Mouse (Mus musculus) limb, embryonic 11.5 days (tissue): ENCODE results near the gene Sstr2. TPM values are rescaled to one million over a fixed set of nuclear protein-coding genes. Genes with fewer than 3 reads are reported as not detected.

ENCODE experiments used
- ATAC-seq: fragments of 200-750 bp; cut with Nextera tagmentation; 2 replicates; pipeline ENCODE4 v1.8.0; 2017; ENCODE audit warnings: low read depth; ENCODE audit not compliant: insufficient number of reproducible peaks, low FRiP score, low TSS enrichment
- DNase-seq: peaks from one replicate; pipeline ENCODE4 v3.0.0-alpha.2; 2015; ENCODE audit warnings: low spot score
- H3K27ac ChIP-seq: fragments of 300-500 bp; sonication (generic); replicated peaks from 2 replicates; pipeline ENCODE4 v1.5.1; 2014; ENCODE audit warnings: low read depth, mild to moderate bottlenecking, low read length
- H3K27me3 ChIP-seq: fragments of 300-500 bp; sonication (generic); 2 replicates; pipeline ENCODE4 v1.6.1; 2014; ENCODE audit warnings: mild to moderate bottlenecking, low read length, mixed read lengths; ENCODE audit not compliant: control insufficient read depth, insufficient read depth
- H3K36me3 ChIP-seq: fragments of 300-500 bp; sonication (generic); 2 replicates; pipeline ENCODE4 v1.6.1; 2014; ENCODE audit warnings: mild to moderate bottlenecking, low read length, moderate library complexity, mixed read lengths; ENCODE audit not compliant: control insufficient read depth, insufficient read depth
- H3K4me1 ChIP-seq: fragments of 300-500 bp; sonication (generic); 2 replicates; pipeline ENCODE4 v1.6.1; 2014; ENCODE audit warnings: low read length, mixed read lengths; ENCODE audit not compliant: control insufficient read depth, insufficient read depth
- H3K4me2 ChIP-seq: fragments of 300-500 bp; sonication (generic); 2 replicates; pipeline ENCODE4 v1.6.1; 2014; ENCODE audit warnings: low read depth, mild to moderate bottlenecking, moderate library complexity; ENCODE audit not compliant: severe bottlenecking
- H3K4me3 ChIP-seq: fragments of 300-500 bp; sonication (generic); 2 replicates; pipeline ENCODE4 v1.5.1; 2014; ENCODE audit warnings: low read depth, low read length
- H3K9ac ChIP-seq: fragments of 300-500 bp; sonication (generic); 2 replicates; pipeline ENCODE4 v1.6.1; 2014; ENCODE audit warnings: mild to moderate bottlenecking, low read length
- H3K9me3 ChIP-seq: fragments of 300-500 bp; sonication (generic); 2 replicates; pipeline ENCODE4 v1.6.1; 2016; ENCODE audit warnings: low read length; ENCODE audit not compliant: control insufficient read depth
- WGBS: fragments of 180-500 bp; shearing (Covaris S2); extraction: QIAGEN DNeasy Blood & Tissue Kit; methylation state at CpG from one replicate; pipeline ENCODE4 v1.1.7; 2014; 5-methylcytosine and 5-hydroxymethylcytosine counted together
- polyA plus RNA-seq: library from polyadenylated mRNA; unstranded; fragments of >200 nt; fragmentation: Nextera tagmentation; extraction: Ambion mirVana; gene quantifications from 2 replicates; pipeline ENCODE4 v1.2.1, GENCODE M21; 2014

Sstr2 gene
- 0.48 and 1.1 TPM in 2 replicates for polyA plus RNA-seq

DNA sequence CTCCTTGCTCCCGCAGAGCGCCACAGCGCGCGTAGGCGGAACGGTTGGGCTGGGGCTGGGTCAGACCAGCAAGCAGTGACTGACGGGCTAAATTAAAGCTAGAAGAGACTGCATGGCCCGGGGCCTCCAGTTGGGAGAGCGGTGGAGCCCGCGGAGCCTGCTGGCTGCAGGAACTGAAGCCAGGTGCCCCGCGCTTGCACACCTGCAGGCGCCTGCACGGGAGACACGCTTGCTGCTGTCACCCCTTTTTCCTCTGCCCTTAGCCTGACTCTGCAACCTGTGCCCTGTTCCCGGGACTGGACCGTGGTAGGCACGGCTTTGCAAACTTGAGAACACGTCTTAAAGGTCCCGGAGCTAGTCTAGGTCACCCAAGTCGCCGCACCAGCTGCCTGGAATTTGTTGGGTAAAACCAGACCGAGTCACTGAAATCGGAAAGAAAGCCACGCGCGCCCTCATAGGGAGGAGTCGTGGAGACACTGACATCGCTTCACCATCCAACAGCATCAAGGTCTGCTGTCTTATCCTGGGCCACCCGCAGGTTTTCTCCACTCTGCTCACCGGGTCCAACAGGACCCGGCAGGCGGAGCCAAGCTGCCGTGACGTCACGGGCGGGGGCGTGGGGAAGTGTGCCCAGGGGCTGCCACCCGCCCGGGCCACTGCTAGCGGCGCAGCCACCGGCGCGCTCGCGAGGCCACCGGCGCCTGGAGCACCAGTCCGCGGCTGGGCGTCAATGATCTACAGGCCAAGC, at the start of gene Sstr2:
TSS of gene Sstr2 (plus strand) at position 671 of the 748 bp plus-strand sequence.
- H3K9ac ChIP-seq: peak within 1 kb of the TSS; percentile 62

DNA sequence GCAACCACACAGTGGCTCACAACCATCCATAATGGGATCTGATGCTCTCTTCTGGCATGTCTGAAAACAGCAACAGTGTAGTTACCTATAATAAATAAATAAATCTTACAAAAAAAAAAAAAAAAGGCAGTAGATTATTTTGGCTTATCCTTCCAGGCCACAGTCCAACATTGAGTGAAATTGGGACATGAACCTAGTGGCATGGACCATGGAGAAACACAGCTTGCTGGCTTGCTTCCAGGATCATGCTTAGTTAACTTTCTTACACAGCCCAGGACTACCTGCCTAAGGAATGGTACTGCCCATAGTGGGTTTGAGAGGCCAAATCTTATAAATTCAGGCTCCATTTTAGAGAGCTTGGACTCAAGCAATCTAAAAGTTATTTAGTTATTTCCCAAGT, 47.5 kb upstream of the Sstr2 start:
- no peak overlapping the region for H3K9ac ChIP-seq
- no peaks in the 10 kb centered on the region for H3K4me1 ChIP-seq
- H3K36me3 ChIP-seq: no peaks in the 10 kb centered on the region
- H3K9me3 ChIP-seq: no peaks in the 10 kb centered on the region
- H3K27me3 ChIP-seq: no peaks in the 10 kb centered on the region
- no peak overlapping the region for H3K4me2 ChIP-seq
- H3K4me3 ChIP-seq: no peak overlapping the region
- no peak overlapping the region for H3K27ac ChIP-seq
- no peak for DNase-seq
- ATAC-seq: no peak

More for the DNA sequence above, at the start of gene Sstr2:
- Histone ChIP-seq H3K4me2 (peak within 1 kb of the TSS; percentile 98), H3K27ac (no peak within 1 kb of the TSS), H3K4me1 (peaks cover 13% of the 10 kb centered on the region), H3K36me3 (no peaks in the 10 kb centered on the region), H3K9me3 (no peaks in the 10 kb centered on the region), H3K4me3 (peak within 1 kb of the TSS; percentile 45), H3K27me3 (peaks cover 32% of the 10 kb centered on the region)
- peak; percentile 85 for DNase-seq
- WGBS: under 1% methylated on average over 54 of the region's 54 CpGs
- peak; percentile 76; the same call in 1 of the 2 replicates for ATAC-seq

DNA sequence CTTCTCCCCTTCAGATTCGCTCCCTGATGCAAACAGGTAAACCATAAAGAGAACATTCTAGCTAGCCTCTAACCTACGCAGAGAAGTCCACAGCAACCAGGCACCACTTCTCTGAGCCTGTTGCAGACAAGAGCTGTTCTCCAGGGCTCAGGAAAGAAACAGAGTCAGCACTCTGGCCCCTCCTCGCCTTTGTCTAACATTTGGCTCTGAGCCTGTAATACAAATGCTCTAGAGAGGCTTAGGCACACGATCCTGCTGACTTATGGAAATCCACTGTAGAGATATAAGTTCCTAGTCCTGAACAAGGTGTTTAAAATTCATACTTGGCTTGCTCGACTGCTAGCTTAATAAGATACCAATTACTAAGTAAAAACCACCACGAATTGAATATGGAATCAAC, 46.5 kb upstream of the Sstr2 start:
- Histone ChIP-seq H3K9me3 (no peaks in the 10 kb centered on the region), H3K27ac (no peak overlapping the region), H3K36me3 (no peaks in the 10 kb centered on the region), H3K4me3 (no peak overlapping the region), H3K4me1 (no peaks in the 10 kb centered on the region), H3K9ac (no peak overlapping the region), H3K4me2 (no peak overlapping the region), H3K27me3 (no peaks in the 10 kb centered on the region)
- no peak for ATAC-seq
- no peak for DNase-seq
- 83% methylated on average over 6 of the region's 6 CpGs for WGBS

DNA sequence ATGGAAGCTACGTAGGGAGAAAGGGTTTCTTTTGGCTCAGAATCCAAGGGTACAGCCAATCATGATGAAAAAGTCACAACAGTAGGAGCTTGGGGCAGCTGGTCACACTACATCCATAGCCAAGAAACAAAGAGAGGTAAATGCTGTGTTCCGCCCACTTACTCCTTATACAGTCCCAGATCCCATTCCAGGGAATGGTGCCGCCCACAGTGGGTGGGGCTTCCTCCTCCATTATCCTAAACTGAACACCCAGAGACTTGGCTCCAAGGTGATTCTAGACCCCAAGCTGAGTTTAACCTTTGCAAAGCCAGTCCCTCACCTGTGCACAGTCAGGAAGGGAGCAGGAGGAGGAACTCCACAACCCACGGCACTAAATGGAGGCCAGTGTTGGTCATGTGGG, 41.9 kb upstream of the Sstr2 start:
- Histone ChIP-seq H3K27ac (no peak overlapping the region), H3K9ac (no peak overlapping the region), H3K9me3 (no peaks in the 10 kb centered on the region), H3K36me3 (no peaks in the 10 kb centered on the region), H3K4me1 (no peaks in the 10 kb centered on the region), H3K4me3 (no peak overlapping the region), H3K27me3 (no peaks in the 10 kb centered on the region), H3K4me2 (no peak overlapping the region)
- WGBS: 83% methylated on average over 4 of the region's 4 CpGs
- ATAC-seq: no peak
- no peak for DNase-seq

DNA sequence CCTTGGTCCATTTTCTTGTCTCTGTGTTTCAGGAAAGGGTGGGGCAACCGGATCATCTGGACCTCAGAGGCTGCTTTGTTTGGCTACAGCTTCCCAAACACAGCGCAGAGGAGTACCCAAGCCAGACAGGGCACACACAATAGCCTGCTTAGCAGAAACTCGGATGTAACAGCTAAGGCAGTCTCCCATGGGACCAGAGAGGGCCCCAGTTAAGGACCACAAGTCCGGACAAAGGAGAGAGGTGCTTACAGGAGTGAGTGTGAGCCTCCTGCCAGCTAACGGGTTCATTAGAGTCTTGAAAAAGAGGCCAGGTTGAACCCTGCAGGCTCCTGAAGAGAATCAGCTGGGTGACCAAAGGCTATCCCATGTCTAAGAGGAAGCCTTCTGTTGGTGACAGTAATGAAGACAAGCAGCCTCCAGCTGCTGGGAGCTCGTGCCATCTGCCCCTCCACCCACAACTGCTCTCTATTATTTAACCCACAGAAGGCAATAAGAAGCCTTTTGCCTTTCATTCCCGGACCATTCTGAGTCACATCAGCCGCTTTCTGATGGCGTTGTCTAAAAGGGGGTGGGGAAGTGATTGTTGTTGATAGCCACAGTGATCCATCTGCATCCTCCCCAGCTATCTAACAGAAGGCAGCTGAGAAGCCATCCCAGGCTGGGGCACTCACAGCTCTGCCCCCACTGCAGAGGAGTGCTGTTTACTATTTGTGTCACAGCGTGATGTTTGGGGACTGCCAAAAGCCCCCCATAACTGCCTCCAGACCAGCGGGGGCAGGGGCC, 35.1 kb upstream of the Sstr2 start:
- no peak for DNase-seq

DNA sequence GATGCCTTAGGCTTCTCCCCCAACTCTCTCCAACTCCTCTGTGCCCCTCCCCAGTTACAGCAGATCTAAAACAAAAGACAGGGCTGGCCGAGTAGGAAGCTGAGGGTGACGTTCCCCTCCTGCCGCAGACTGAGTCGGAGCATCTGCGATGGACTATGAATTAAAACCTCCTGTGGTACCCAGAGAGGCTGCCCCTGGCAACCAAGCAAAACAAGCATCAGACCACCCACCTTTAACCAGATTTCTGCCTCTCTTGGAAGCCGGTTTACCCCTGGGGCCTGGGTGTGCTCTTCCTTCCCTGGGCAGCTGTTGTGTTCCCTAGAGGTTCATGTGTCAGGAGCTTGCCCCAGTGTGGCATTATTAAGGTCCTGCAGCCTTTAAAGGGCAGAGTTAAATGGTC, 32.7 kb upstream of the Sstr2 start:
- ATAC-seq: no peak
- no peak overlapping the region for H3K9ac ChIP-seq
- WGBS: 20% methylated on average over 6 of the region's 6 CpGs

More for the DNA sequence above, 35.1 kb upstream of the Sstr2 start:
- Histone ChIP-seq H3K4me2 (no peak overlapping the region), H3K4me1 (no peaks in the 10 kb centered on the region; the same call in 1 of the 2 replicates), H3K27me3 (no peaks in the 10 kb centered on the region), H3K36me3 (no peaks in the 10 kb centered on the region), H3K9ac (no peak overlapping the region), H3K9me3 (no peaks in the 10 kb centered on the region), H3K4me3 (no peak overlapping the region), H3K27ac (no peak overlapping the region)
- 51% methylated on average over 11 of the region's 11 CpGs for WGBS
- ATAC-seq: no peak

DNA sequence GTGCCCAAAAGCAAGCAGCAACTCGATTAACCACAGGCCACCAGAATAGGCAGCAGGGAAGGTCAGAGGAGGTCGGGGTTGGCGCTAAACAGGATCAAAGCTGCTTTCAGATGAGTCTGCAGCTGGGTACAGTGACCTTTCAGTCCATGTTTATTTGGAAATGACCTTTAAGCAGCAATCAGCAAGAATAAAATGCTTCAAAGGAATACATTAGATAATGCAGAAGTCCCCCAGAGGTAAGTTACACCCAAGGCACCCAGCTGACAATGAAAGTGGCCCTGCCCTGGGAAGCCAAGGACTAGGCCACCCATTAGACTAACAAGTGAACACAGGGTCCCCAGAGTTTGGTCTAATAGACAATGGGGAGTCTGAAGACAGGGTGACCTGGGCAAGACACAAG, 30.2 kb upstream of the Sstr2 start:
- Histone ChIP-seq H3K4me3 (no peak overlapping the region), H3K9ac (no peak overlapping the region), H3K9me3 (no peaks in the 10 kb centered on the region), H3K4me1 (no peaks in the 10 kb centered on the region; the same call in 1 of the 2 replicates), H3K27me3 (no peaks in the 10 kb centered on the region), H3K4me2 (no peak overlapping the region), H3K36me3 (no peaks in the 10 kb centered on the region), H3K27ac (no peak overlapping the region)
- no peak for ATAC-seq
- 40% methylated on average over 3 of the region's 3 CpGs for WGBS
- no peak for DNase-seq

More for the DNA sequence above, 32.7 kb upstream of the Sstr2 start:
- H3K36me3 ChIP-seq: no peaks in the 10 kb centered on the region
- H3K4me3 ChIP-seq: no peak overlapping the region
- no peak overlapping the region for H3K4me2 ChIP-seq
- no peaks in the 10 kb centered on the region for H3K27me3 ChIP-seq
- peak; percentile 50 for DNase-seq
- no peak overlapping the region for H3K27ac ChIP-seq
- no peaks in the 10 kb centered on the region for H3K9me3 ChIP-seq
- no peaks in the 10 kb centered on the region; the same call in 1 of the 2 replicates for H3K4me1 ChIP-seq

DNA sequence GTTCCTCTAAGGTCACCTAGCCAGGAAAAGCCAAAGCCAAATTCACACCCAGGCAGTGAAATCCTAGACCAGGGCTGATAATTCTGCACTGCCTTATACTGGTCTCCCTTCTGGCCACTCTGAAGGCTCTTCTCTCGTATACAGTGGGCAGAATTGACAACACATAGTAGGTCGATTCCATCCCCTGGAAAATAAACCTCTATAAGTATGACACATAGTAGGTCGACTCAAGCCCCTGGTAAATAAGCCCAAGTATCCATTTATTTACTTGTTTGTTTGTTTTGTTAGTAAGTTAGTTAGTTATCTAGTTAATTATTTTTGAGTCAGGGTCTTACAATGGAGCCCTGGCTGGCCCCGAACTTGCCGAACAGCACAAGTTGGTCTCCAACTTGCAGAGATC, 24.0 kb upstream of the Sstr2 start:
- 87% methylated on average over 5 of the region's 5 CpGs for WGBS
- no peak for DNase-seq
- Histone ChIP-seq H3K4me2 (no peak overlapping the region), H3K4me1 (no peaks in the 10 kb centered on the region), H3K27ac (no peak overlapping the region), H3K9ac (no peak overlapping the region), H3K9me3 (no peaks in the 10 kb centered on the region), H3K27me3 (no peaks in the 10 kb centered on the region), H3K36me3 (no peaks in the 10 kb centered on the region), H3K4me3 (no peak overlapping the region)
- ATAC-seq: no peak
